Mouse (Mus musculus) kidney, postnatal 0 days (tissue): ENCODE data around the gene Aldh9a1. TPM values are rescaled to one million over a fixed set of nuclear protein-coding genes. Genes with fewer than 3 reads are reported as not detected.

ENCODE experiments used
- ATAC-seq: fragments of 200-750 bp; cut with Nextera tagmentation; replicated peaks from 2 replicates; pipeline ENCODE4 v1.8.0; 2017; ENCODE audit warnings: low read depth, moderate number of reproducible peaks, moderate TSS enrichment, moderate library complexity; ENCODE audit not compliant: low FRiP score
- DNase-seq: peaks from one replicate; pipeline ENCODE4 v3.0.0-alpha.2; 2016; ENCODE audit warnings: low spot score
- H3K27ac ChIP-seq: fragments of 300-500 bp; sonication (generic); 2 replicates; pipeline ENCODE4 v1.5.1; 2014; ENCODE audit warnings: mild to moderate bottlenecking
- H3K27me3 ChIP-seq: fragments of 300-500 bp; sonication (generic); 2 replicates; pipeline ENCODE4 v1.6.1; 2014; ENCODE audit warnings: low read length, mixed read lengths; ENCODE audit not compliant: insufficient read depth
- H3K36me3 ChIP-seq: fragments of 300-500 bp; sonication (generic); 2 replicates; pipeline ENCODE4 v1.6.1; 2014; ENCODE audit warnings: low read length, mixed read lengths; ENCODE audit not compliant: insufficient read depth
- H3K4me1 ChIP-seq: fragments of 300-500 bp; sonication (generic); replicated peaks from 2 replicates; pipeline ENCODE4 v1.6.1; 2014; ENCODE audit warnings: antibody characterized with exemption, low read length, mixed read lengths; ENCODE audit not compliant: insufficient read depth
- H3K4me2 ChIP-seq: fragments of 300-500 bp; sonication (generic); 2 replicates; pipeline ENCODE4 v1.6.1; 2014; ENCODE audit warnings: mild to moderate bottlenecking, low read length, moderate library complexity, mixed read lengths
- H3K4me3 ChIP-seq: fragments of 300-500 bp; sonication (generic); replicated peaks from 2 replicates; pipeline ENCODE4 v1.5.1; 2014; ENCODE audit warnings: low read depth, low read length
- H3K9ac ChIP-seq: fragments of 300-500 bp; sonication (generic); 2 replicates; pipeline ENCODE4 v1.6.1; 2014; ENCODE audit warnings: low read depth, low read length
- H3K9me3 ChIP-seq: fragments of 300-500 bp; sonication (generic); replicated peaks from 2 replicates; pipeline ENCODE4 v1.6.1; 2016; ENCODE audit warnings: low read length, inconsistent platforms, mixed read lengths
- CTCF ChIP-seq: IDR thresholded peaks from 2 replicates; pipeline ENCODE4 v1.5.1; 2016; ENCODE audit warnings: antibody characterized with exemption, low read depth, mild to moderate bottlenecking, moderate library complexity
- WGBS: fragments of 180-500 bp; shearing (Covaris S2); extraction: QIAGEN DNeasy Blood & Tissue Kit; methylation state at CpG from one replicate; pipeline ENCODE4 v1.1.7; 2014; 5-methylcytosine and 5-hydroxymethylcytosine counted together
- polyA plus RNA-seq: library from polyadenylated mRNA; unstranded; fragments of >200 nt; fragmentation: Nextera tagmentation; extraction: Ambion mirVana; gene quantifications from 2 replicates; pipeline ENCODE4 v1.2.1, GENCODE M21; 2015

The Aldh9a1 gene
- polyA plus RNA-seq, 1 experiment from 2014 or later = 54.3 TPM

- Histone ChIP-seq H3K36me3 (no peaks in the 10 kb centered on the region), H3K9ac (no peak overlapping the region), H3K4me1 (no peaks in the 10 kb centered on the region), H3K27ac (no peak overlapping the region), H3K4me2 (no peak overlapping the region), H3K9me3 (no peaks in the 10 kb centered on the region), H3K27me3 (no peaks in the 10 kb centered on the region), H3K4me3 (no peak overlapping the region)
- 67% methylated on average over 7 of the region's 7 CpGs for WGBS
- DNase-seq (no peak), ATAC-seq (no peak)
- no peak for TF ChIP-seq CTCF
Observed at GRCm38 (mm10) chr1:167382316-167382715, 32.5 kb downstream of the Aldh9a1 start.

DNA sequence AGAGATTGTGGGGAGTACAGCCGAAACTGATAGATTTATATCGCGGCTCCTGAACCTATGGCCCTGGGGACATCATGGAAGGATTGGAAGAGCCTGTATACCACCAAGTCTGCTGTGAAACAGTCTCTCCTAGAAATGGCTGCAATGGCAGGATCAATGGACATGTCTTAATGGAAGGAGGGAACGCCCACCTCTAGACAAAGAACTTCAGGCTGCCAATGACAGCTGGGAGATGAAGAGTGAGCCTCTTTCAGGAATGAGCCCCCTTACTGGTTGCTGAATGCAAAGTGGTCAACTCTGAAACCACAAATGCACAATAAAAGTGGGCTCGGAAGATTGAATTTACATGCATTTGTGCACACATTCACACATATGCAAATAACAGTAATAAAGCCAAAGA lies 33.0 kb downstream of the Aldh9a1 start:
- DNase-seq = no peak
- no peaks in the 10 kb centered on the region for H3K4me1 ChIP-seq
- no peaks in the 10 kb centered on the region for H3K27me3 ChIP-seq
- no peak for TF ChIP-seq CTCF
- no peak overlapping the region for H3K27ac ChIP-seq
- no peak overlapping the region for H3K9ac ChIP-seq
- H3K9me3 ChIP-seq = no peaks in the 10 kb centered on the region
- H3K4me2 ChIP-seq = no peak overlapping the region
- no peak overlapping the region for H3K4me3 ChIP-seq
- ATAC-seq = no peak
- WGBS = 83% methylated on average over 5 of the region's 5 CpGs
- no peaks in the 10 kb centered on the region for H3K36me3 ChIP-seq

GRCm38 (mm10) chr1:167383178-167383577 lies 33.4 kb downstream of the Aldh9a1 start:
- Histone ChIP-seq H3K27ac (no peak overlapping the region), H3K9me3 (no peaks in the 10 kb centered on the region), H3K9ac (no peak overlapping the region), H3K36me3 (no peaks in the 10 kb centered on the region), H3K27me3 (no peaks in the 10 kb centered on the region), H3K4me3 (no peak overlapping the region), H3K4me1 (no peaks in the 10 kb centered on the region), H3K4me2 (no peak overlapping the region)
- ATAC-seq (no peak), DNase-seq (no peak)
- no peak for TF ChIP-seq CTCF
- WGBS = 78% methylated on average over 5 of the region's 5 CpGs

- H3K4me1 ChIP-seq = no peaks in the 10 kb centered on the region
- ATAC-seq = no peak
- H3K4me3 ChIP-seq = no peak overlapping the region
- no peak for DNase-seq
- no peak overlapping the region for H3K9ac ChIP-seq
- 52% methylated on average over 3 of the region's 3 CpGs for WGBS
- TF ChIP-seq CTCF = no peak
- no peak overlapping the region for H3K27ac ChIP-seq
- H3K36me3 ChIP-seq = no peaks in the 10 kb centered on the region
- no peak overlapping the region for H3K4me2 ChIP-seq
- H3K9me3 ChIP-seq = no peaks in the 10 kb centered on the region
- no peaks in the 10 kb centered on the region for H3K27me3 ChIP-seq
Observed at GRCm38 (mm10) chr1:167384156-167384555, 34.4 kb downstream of the Aldh9a1 start.

GRCm38 (mm10) chr1:167385211-167385610 lies 35.4 kb downstream of the Aldh9a1 start:
- Histone ChIP-seq H3K27me3 (no peaks in the 10 kb centered on the region), H3K4me1 (no peaks in the 10 kb centered on the region), H3K4me3 (no peak overlapping the region), H3K9me3 (no peaks in the 10 kb centered on the region), H3K4me2 (no peak overlapping the region), H3K27ac (no peak overlapping the region), H3K36me3 (no peaks in the 10 kb centered on the region), H3K9ac (no peak overlapping the region)
- TF ChIP-seq CTCF = no peak
- ATAC-seq (no peak), DNase-seq (no peak)
- 86% methylated on average over 2 of the region's 2 CpGs for WGBS

DNA sequence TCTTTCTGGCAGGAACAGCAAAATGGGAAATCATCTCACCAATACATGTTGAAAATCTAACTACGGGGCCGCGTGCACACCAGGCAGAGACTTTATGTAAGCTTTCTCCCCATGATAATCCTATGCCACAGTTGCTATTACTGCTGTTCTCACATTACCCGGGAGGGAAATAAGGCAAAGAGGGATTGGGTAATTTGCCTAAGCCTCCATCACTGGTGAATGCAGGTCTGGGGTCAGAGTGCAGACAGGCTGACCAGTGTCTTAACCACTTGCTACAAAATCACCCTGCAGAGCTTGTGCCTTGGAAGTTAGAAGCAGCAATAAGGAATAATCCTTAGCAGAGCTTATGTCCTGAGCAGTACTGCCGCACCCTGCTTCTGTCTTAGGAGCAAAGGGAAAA lies 35.8 kb downstream of the Aldh9a1 start:
- 77% methylated on average over 5 of the region's 5 CpGs for WGBS
- DNase-seq (no peak), ATAC-seq (no peak)
- no peaks in the 10 kb centered on the region for H3K36me3 ChIP-seq
- H3K27ac ChIP-seq = no peak overlapping the region
- H3K4me1 ChIP-seq = no peaks in the 10 kb centered on the region
- H3K9me3 ChIP-seq = no peaks in the 10 kb centered on the region
- H3K4me2 ChIP-seq = no peak overlapping the region
- no peak for TF ChIP-seq CTCF
- H3K27me3 ChIP-seq = no peaks in the 10 kb centered on the region
- H3K9ac ChIP-seq = no peak overlapping the region
- H3K4me3 ChIP-seq = no peak overlapping the region

DNA sequence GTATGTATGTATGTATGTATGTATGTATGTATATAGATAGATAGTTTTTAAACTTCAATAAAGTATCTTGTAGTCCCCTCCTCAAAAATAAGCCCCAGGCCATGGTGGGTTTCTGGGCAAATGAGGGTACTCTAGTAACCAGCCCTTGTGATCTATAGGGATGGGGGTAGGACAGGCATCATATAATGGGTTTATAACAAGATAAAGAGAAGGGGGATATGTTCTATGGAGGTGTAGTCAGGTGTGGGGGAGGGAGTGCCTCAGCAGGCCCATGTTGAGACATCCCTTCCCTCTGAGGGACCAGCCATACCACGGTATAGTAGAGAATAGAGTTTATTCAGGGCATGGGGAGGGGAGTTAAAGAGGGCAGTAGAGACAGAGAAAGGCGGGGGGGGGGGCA lies 36.7 kb downstream of the Aldh9a1 start:
- Histone ChIP-seq H3K9ac (no peak overlapping the region), H3K4me2 (no peak overlapping the region), H3K27me3 (no peaks in the 10 kb centered on the region), H3K9me3 (no peaks in the 10 kb centered on the region), H3K4me3 (no peak overlapping the region), H3K27ac (no peak overlapping the region), H3K36me3 (no peaks in the 10 kb centered on the region), H3K4me1 (no peaks in the 10 kb centered on the region)
- WGBS = 68% methylated on average over 2 of the region's 2 CpGs
- TF ChIP-seq CTCF = no peak
- ATAC-seq (no peak), DNase-seq (no peak)
